Mouse (Mus musculus) heart, adult 8-10 months (tissue): ENCODE data around the gene Gp6. TPM values are rescaled to one million over a fixed set of nuclear protein-coding genes. Genes with fewer than 3 reads are reported as not detected.
"Not testable (repeated sequence)": the region's sequence is repeated elsewhere in the genome, so short reads cannot be mapped to it uniquely, and the experiment has no call there.

Experiments used
- DNase-seq: peaks from one replicate; pipeline ENCODE4 v3.0.0; 2022; ENCODE audit warnings: low spot score
- microRNA-seq: library from miRNA; unstranded; fragments of <30 nt; microRNA quantifications from one replicate; pipeline ENCODE4 v1.2.0, GENCODE M21; 2022
- total RNA-seq, 4 experiments: library from RNA; stranded (reverse); gene quantifications; 2 replicates each; pipeline ENCODE4 v1.2.4; 2022

Gp6 gene
- total RNA-seq, result 1 to 10 TPM in 1 of 4 experiments, under 1 TPM in 3; 0.44 to 1.1 (median 0.73) TPM

DNA sequence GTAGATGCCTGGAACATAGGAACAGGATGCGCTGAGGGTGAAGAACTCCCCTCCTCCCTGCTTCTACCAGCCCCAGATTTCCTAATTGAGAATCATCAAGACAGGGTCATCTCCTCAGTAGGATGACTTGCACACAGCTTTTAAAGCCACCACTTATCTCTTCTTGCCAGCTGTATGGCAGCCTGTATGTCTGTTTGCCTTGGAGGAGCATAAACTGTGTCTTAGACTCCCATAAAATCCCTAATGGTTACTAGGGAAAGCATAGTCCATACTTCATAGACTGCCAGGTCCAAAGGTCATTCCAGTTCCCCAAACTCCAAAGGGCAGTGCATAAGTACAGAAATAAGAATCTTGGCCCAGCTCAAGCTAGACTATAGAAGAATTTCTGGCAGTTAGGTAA is at the start of gene Gp6:
TSS of gene Gp6 (minus strand) at position 15 of the 400 bp plus-strand sequence.
- DNase-seq, result no peak

- no peak for DNase-seq
These were observed 49.6 kb upstream of the Gp6 start for GRCm38 (mm10) chr7:4447138-4447537.

- DNase-seq, result peak; percentile 94
These were observed 47.8 kb upstream of the Gp6 start, which contains the start of gene Rdh13 for GRCm38 (mm10) chr7:4445216-4445791. Gene Rdh13 (minus strand): TSS chr7:4445649.

- DNase-seq, result no peak
These were observed 43.0 kb upstream of the Gp6 start for GRCm38 (mm10) chr7:4440549-4440948.

GRCm38 (mm10) chr7:4437721-4438120 is 40.2 kb upstream of the Gp6 start:
- no peak for DNase-seq

DNA sequence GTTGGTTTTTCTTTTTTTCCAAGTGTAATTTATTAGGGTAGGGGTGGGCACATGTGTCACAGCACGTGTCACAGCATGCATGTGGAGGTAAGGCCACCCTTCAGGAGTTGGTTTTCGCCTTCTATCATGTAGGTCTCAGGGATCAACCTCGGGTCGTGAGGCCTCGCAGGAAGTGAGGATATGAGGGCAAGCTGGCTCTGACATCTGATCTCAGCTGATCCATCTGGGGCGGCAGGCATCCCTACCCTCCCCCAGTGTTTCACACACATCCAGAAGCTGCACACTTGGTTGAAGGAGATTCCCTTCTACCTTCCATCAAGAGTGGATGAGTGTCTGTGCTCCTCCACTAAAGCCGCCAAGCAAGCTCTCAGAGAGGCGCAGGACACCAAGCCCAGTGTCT is 34.5 kb upstream of the Gp6 start:
- no peak for DNase-seq

DNA sequence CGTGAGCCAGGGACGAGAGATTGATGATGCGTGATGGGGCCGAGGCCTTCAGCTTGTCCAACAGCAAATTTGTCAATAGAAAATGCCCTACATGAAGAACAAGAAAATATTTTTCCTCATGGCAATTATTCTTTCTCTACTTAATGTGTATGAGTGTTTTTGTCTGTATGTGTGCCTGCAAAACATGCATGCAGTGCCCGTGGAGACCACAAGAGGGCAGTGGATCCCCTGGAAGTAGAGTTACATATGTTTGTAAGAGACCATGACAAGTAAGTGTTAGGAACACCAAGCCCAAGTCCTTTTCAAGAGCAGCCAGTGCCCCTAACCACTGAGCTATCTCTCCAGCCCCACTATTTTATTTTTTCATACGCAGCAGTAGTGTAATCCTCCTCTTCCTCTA is 34.0 kb upstream of the Gp6 start:
- DNase-seq, result peak; percentile 68

- DNase-seq, result no peak
These were observed 32.8 kb upstream of the Gp6 start for GRCm38 (mm10) chr7:4430246-4430844.

- DNase-seq, result peak; percentile 93
These were observed 29.8 kb upstream of the Gp6 start for GRCm38 (mm10) chr7:4427161-4427912.

DNA sequence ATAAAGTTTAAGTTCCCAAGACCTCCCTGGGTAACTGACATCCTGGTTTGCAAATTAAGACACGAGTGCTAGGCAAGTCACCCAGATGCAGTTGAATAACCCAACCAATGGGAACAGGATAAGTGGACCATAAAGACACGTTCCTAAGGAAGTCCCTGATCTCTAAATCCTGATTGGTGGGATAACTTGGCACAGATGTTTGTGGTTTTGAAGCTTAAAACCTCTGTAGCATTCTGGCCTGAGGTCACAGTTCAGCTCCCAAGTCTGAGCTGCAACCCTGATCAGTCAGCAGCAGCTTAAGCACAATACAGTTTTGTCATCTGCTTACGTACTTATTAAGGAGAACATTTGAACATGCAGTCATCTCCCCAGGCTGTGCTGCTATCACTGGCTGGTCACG is 22.7 kb upstream of the Gp6 start:
- no peak for DNase-seq

DNA sequence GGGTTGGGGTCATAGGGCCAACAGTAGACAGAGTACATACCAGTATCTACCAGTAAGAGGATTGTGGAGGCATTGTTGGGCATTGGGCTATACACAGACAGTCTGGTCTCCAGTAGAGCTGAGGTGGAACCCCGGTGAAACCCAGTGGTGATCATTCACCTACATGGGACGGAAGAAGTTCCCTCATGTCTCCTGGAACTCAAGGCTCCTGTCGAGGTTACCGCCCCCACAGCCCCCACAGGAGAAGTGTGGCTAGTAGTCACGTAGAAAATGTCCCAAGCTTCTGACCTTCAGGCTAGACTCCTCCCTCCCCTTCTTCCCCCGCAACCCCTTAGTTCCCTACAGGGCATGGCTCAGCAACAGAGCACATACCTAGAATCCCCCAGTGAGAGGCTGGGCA is 22.1 kb upstream of the Gp6 start:
- no peak for DNase-seq

DNA sequence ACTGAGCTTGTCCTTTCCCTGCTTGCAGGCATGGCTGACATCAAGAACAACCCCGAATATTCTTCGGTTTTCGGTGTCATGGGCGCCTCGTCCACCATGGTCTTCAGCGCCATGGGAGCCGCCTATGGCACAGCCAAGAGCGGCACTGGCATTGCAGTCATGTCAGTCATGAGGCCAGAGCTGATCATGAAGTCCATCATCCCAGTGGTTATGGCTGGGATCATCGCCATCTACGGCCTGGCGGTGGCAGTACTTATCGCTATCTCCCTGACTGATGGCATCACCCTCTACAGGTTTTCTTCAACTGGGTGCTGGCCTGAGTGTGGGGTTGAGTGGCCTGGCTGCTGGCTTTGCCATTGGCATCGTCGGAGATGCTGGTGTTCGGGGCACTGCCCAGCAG is 14.9 kb upstream of the Gp6 start:
- DNase-seq, result not testable (repeated sequence)

DNA sequence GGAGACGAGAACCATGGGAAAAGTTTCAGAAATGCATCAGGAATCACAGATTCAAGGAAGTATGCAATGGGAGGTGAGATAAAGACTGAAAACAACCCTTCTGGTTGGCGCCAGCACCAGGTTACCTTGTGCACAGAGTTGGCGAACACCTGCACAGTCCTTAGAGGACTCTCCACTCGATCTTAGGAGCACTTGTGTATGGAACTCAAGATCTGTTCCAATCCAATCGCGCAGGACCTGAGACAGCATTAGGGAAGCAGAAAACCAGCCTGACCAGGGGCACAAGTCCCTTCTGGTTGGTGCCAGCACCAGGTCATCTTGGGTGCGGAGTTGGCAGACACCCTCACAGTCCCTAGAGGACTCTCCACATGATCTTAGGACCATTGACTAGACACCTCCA is 24.0 kb downstream of the Gp6 start:
- DNase-seq, result no peak

- DNase-seq, result no peak
These were observed 60.0 kb downstream of the Gp6 start, which contains the start of gene Ncr1 for GRCm38 (mm10) chr7:4337509-4337908. Gene Ncr1 (plus strand): TSS chr7:4337724.

DNA sequence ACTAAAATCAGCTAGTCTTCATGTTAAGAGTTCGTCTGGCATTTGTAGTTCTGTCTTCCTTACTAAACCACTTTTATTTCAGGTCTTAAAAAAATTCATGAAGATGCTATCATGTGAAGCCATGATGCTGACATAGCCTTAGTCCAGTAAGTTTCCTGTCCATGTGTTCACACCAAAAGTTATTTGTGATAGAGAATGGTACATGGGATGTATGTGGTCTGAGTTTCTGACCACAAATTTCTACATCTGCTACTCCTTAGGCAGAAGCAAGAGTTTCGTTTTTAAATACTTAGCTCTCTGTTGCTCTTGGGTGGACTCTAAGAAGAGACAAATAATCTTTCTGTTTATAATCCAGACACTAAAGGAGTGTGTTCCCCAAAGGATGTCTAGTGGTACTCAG is 74.2 kb downstream of the Gp6 start:
- DNase-seq, result no peak

Small RNA genes lying within 50 kb of the gene (microRNA-seq; reads per million reads assigned to microRNA genes)
- gene Gm24605 (not detected), gene Gm24752 (not detected), gene Gm25349 (not detected)

Other genes with a start within 250 kb of the Gp6 start
- 1 to 10 TPM; 2.8 to 3.7 (median 3.6) TPM for gene Leng9, start 247.4 kb downstream of the Gp6 start, total RNA-seq
- gene Cdc42ep5, start 232.9 kb downstream of the Gp6 start, total RNA-seq, result 1 to 10 TPM; 3.8 to 7.5 (median 4.6) TPM
- 1 to 10 TPM in 2 of 4 experiments, under 1 TPM in 2; 0.82 to 1.4 (median 1.1) TPM for gene Lilra5, start 160.0 kb downstream of the Gp6 start, total RNA-seq
- under 1 TPM in 1 of 4 experiments, not detected in 3; 0.23 TPM for gene Ncr1, start 60.0 kb downstream of the Gp6 start, total RNA-seq
- 10 to 100 TPM; 28.9 to 38.3 (median 32.6) TPM for gene Rdh13, start 47.9 kb upstream of the Gp6 start, total RNA-seq
- gene Eps8l1, start 62.9 kb upstream of the Gp6 start, total RNA-seq, result 1 to 10 TPM; 1.3 to 5.8 (median 3.6) TPM
- 10 to 100 TPM; 55.6 to 74.8 (median 61.6) TPM for gene Ppp1r12c, start 103.9 kb upstream of the Gp6 start, total RNA-seq
- gene Tnnt1, start 118.6 kb upstream of the Gp6 start, total RNA-seq, result 10 to 100 TPM; 12.4 to 22.1 (median 19.0) TPM
- gene Tnni3, start 126.5 kb upstream of the Gp6 start, total RNA-seq, result over 10,000 TPM in 3 of 4 experiments, 1,000 to 10,000 TPM in 1; 9,443 to 11,840 (median 11,050) TPM
- 1 to 10 TPM; 2.3 to 3.0 (median 2.6) TPM for gene Dnaaf3, start 134.7 kb upstream of the Gp6 start, total RNA-seq
- gene Syt5, start 149.8 kb upstream of the Gp6 start, total RNA-seq, result 1 to 10 TPM in 1 of 4 experiments, under 1 TPM in 3; 0.50 to 1.0 (median 0.83) TPM
- gene Ptprh, start 206.3 kb upstream of the Gp6 start, total RNA-seq, result not detected
- 1 to 10 TPM; 4.2 to 6.0 (median 4.8) TPM for gene Tmem86b, start 233.7 kb upstream of the Gp6 start, total RNA-seq